Mouse (Mus musculus): Measurements from ENCODE around the gene Adam1a. TPM values are rescaled to one million over a fixed set of nuclear protein-coding genes. Genes with fewer than 3 reads are reported as not detected.
"Not testable (repeated sequence)": the region's sequence is repeated elsewhere in the genome, so short reads cannot be mapped to it uniquely, and the experiment has no call there.

The Adam1a gene
- polyA plus RNA-seq, 1 experiment from 2014 or later, result 4.1 TPM

GRCm38 (mm10) chr5:121525774-121526450 is 19.4 kb downstream of the Adam1a start:
- H3K36me3 ChIP-seq, result peaks cover 81% of the 10 kb centered on the region

DNA sequence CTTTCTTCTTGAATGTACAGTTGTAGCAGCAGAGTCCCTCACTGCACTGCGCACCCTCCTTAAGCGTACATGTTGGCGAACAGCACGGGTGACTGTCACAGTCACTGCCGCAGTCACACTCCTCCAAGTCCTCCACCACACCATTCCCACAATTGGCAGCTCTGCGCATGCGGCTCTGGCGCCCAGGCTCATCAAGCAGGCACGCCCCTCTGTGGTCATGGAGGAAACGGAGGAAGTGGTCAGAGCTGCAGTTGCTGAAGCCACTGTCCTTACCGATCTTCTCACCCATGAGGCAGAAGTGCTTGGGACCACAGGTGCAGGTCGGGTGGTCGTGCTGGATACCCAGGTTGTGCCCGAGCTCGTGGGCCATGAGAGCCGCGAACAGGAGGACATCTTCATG is 25.5 kb downstream of the Adam1a start:
- H3K9ac ChIP-seq; ATAC-seq (ENCODE audit: low read depth); H3K4me2 ChIP-seq; H3K27me3 ChIP-seq; H3K9me3 ChIP-seq; H3K4me3 ChIP-seq; H3K4me1 ChIP-seq (replicated peaks); H3K27ac ChIP-seq (replicated peaks): not testable (repeated sequence)
- peaks cover 62% of the 10 kb centered on the region for H3K36me3 ChIP-seq
- 87% methylated on average over 11 of the region's 17 CpGs for WGBS

More at GRCm38 (mm10) chr5:121525774-121526450, 19.4 kb downstream of the Adam1a start:
- Histone ChIP-seq H3K9me3 (no peaks in the 10 kb centered on the region), H3K27ac (replicated peaks) (no peak overlapping the region), H3K4me1 (replicated peaks) (no peaks in the 10 kb centered on the region), H3K27me3 (no peaks in the 10 kb centered on the region), H3K4me3 (no peak overlapping the region), H3K4me2 (no peak overlapping the region), H3K9ac (no peak overlapping the region)
- ATAC-seq (ENCODE audit: low read depth), result no peak
- WGBS, result 89% methylated on average over 14 of the region's 14 CpGs

GRCm38 (mm10) chr5:121518983-121519382 is 26.3 kb downstream of the Adam1a start:
- no peak for ATAC-seq (ENCODE audit: low read depth)
- Histone ChIP-seq H3K27ac (replicated peaks) (no peak overlapping the region), H3K36me3 (peaks cover 54% of the 10 kb centered on the region), H3K4me3 (no peak overlapping the region), H3K9me3 (no peaks in the 10 kb centered on the region), H3K4me1 (replicated peaks) (no peaks in the 10 kb centered on the region), H3K9ac (no peak overlapping the region), H3K27me3 (no peaks in the 10 kb centered on the region), H3K4me2 (no peak overlapping the region)
- WGBS, result 93% methylated on average over 9 of the region's 9 CpGs

- WGBS, result 84% methylated on average over 7 of the region's 7 CpGs
- Histone ChIP-seq H3K27ac (replicated peaks) (no peak overlapping the region), H3K36me3 (no peaks in the 10 kb centered on the region), H3K9ac (no peak overlapping the region), H3K9me3 (no peaks in the 10 kb centered on the region), H3K4me1 (replicated peaks) (no peaks in the 10 kb centered on the region), H3K27me3 (no peaks in the 10 kb centered on the region), H3K4me3 (no peak overlapping the region), H3K4me2 (no peak overlapping the region)
- no peak for ATAC-seq (ENCODE audit: low read depth)
Measured at GRCm38 (mm10) chr5:121510009-121510408, 35.3 kb downstream of the Adam1a start.

- 100% methylated on average over 1 of the region's 1 CpGs for WGBS
- Histone ChIP-seq H3K4me2 (no peak overlapping the region), H3K27me3 (no peaks in the 10 kb centered on the region), H3K4me1 (replicated peaks) (no peaks in the 10 kb centered on the region), H3K9ac (no peak overlapping the region), H3K9me3 (no peaks in the 10 kb centered on the region), H3K27ac (replicated peaks) (no peak overlapping the region), H3K4me3 (no peak overlapping the region), H3K36me3 (no peaks in the 10 kb centered on the region)
- no peak for ATAC-seq (ENCODE audit: low read depth)
Measured at GRCm38 (mm10) chr5:121506846-121507245, 38.4 kb downstream of the Adam1a start.

- H3K4me3 ChIP-seq, result no peak within 1 kb of the TSS
- H3K4me1 ChIP-seq (replicated peaks), result no peaks in the 10 kb centered on the region
- no peak for ATAC-seq (ENCODE audit: low read depth)
- no peak within 1 kb of the TSS for H3K27ac ChIP-seq (replicated peaks)
- no peaks in the 10 kb centered on the region for H3K36me3 ChIP-seq
- no peaks in the 10 kb centered on the region for H3K9me3 ChIP-seq
- H3K9ac ChIP-seq, result no peak within 1 kb of the TSS
- no peaks in the 10 kb centered on the region for H3K27me3 ChIP-seq
- WGBS, result 86% methylated on average over 3 of the region's 3 CpGs
- no peak within 1 kb of the TSS for H3K4me2 ChIP-seq
Measured at GRCm38 (mm10) chr5:121503231-121503630, 42.1 kb downstream of the Adam1a start, which contains the start of gene Adam1b. Gene Adam1b, minus strand, starts transcription at chr5:121503435.

GRCm38 (mm10) chr5:121501424-121501996 is 43.8 kb downstream of the Adam1a start:
- not testable (repeated sequence) for H3K4me2 ChIP-seq; H3K36me3 ChIP-seq; H3K9me3 ChIP-seq; H3K27ac ChIP-seq (replicated peaks); ATAC-seq (ENCODE audit: low read depth); H3K4me1 ChIP-seq (replicated peaks); H3K9ac ChIP-seq; H3K4me3 ChIP-seq; H3K27me3 ChIP-seq
- WGBS, result 81% methylated on average over 11 of the region's 17 CpGs

DNA sequence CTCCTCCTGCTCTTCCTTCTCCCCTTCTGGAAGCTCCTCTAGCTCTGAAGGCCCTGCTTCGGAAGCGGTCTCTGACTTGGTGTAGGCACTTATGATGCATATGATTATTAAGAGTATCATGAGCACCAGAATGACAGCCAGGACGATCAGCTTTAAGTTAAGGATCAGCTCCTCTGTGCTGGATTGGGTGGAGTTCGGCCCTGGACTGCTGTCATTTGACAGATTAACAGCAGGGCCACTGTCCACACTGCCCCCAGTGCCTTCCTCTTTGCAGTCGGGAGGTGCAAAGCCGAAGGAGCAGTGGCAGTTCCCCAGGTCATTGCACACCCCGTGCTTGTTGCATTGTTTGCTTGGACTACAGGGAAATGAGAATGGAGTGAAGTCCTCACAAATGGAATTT is 44.6 kb downstream of the Adam1a start:
- 75% methylated on average over 7 of the region's 7 CpGs for WGBS
- H3K4me1 ChIP-seq (replicated peaks), result no peaks in the 10 kb centered on the region
- ATAC-seq (ENCODE audit: low read depth), result no peak

DNA sequence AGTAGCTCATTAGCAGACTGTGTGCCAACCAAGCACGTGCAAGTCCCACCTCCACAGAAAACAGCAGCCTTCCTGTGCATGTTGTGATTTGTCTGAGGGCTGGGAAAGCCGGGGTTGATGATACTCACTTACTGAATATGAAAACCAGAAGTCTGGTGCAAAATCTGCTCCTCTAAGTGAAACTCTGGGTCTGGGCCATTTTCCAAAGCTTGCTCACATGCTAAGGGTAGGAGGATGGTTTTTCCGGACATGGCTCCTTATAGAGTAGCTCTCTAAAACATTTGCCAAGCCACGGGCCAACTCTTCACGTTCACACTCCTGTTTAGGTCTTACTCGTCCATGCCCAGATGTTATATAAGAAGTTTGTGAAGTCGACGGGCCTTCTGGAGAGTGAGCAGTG is 52.0 kb downstream of the Adam1a start:
- no peaks in the 10 kb centered on the region for H3K9me3 ChIP-seq
- H3K9ac ChIP-seq, result no peak overlapping the region
- no peaks in the 10 kb centered on the region for H3K4me1 ChIP-seq (replicated peaks)
- H3K27ac ChIP-seq (replicated peaks), result no peak overlapping the region
- H3K4me2 ChIP-seq, result no peak overlapping the region
- 79% methylated on average over 8 of the region's 8 CpGs for WGBS
- H3K4me3 ChIP-seq, result no peak overlapping the region
- no peaks in the 10 kb centered on the region for H3K36me3 ChIP-seq
- no peaks in the 10 kb centered on the region for H3K27me3 ChIP-seq
- ATAC-seq (ENCODE audit: low read depth), result no peak

More for the DNA sequence above, 44.6 kb downstream of the Adam1a start:
- Histone ChIP-seq H3K4me2 (no peak overlapping the region), H3K4me3 (no peak overlapping the region), H3K36me3 (no peaks in the 10 kb centered on the region), H3K9ac (no peak overlapping the region), H3K27me3 (no peaks in the 10 kb centered on the region), H3K9me3 (no peaks in the 10 kb centered on the region), H3K27ac (replicated peaks) (no peak overlapping the region)

GRCm38 (mm10) chr5:121484801-121485200 is 60.5 kb downstream of the Adam1a start:
- Histone ChIP-seq H3K4me2 (no peak overlapping the region), H3K9ac (no peak overlapping the region), H3K9me3 (no peaks in the 10 kb centered on the region), H3K4me1 (replicated peaks) (no peaks in the 10 kb centered on the region), H3K4me3 (no peak overlapping the region), H3K27me3 (no peaks in the 10 kb centered on the region), H3K27ac (replicated peaks) (no peak overlapping the region), H3K36me3 (no peaks in the 10 kb centered on the region)
- WGBS, result 80% methylated on average over 5 of the region's 5 CpGs
- no peak for ATAC-seq (ENCODE audit: low read depth)

DNA sequence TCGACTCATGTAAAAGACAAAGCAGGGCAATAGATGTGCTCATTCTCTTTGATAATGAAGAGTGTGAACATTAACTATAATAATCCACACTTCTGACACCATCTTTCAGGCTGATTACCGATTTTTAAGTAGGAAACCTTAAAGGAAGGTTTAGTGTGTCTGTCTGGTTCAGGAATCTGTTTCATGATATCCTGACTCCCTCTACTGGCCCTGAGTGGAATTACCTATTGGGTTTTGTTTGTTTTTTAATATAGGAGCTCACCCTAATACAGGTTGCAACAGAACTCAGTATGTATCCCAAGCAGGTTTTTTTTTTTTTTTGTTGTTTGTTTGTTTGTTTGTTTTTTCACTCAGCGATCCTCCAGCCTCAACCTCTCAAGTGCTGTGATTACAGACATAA is 67.6 kb downstream of the Adam1a start:
- H3K27me3 ChIP-seq, result no peaks in the 10 kb centered on the region
- no peaks in the 10 kb centered on the region for H3K36me3 ChIP-seq
- H3K4me3 ChIP-seq, result no peak overlapping the region
- H3K9me3 ChIP-seq, result no peaks in the 10 kb centered on the region
- no peak overlapping the region for H3K27ac ChIP-seq (replicated peaks)
- no peak for ATAC-seq (ENCODE audit: low read depth)
- no peak overlapping the region for H3K9ac ChIP-seq
- H3K4me2 ChIP-seq, result no peak overlapping the region
- WGBS, result 38% methylated on average over 3 of the region's 3 CpGs
- H3K4me1 ChIP-seq (replicated peaks), result no peaks in the 10 kb centered on the region

GRCm38 (mm10) chr5:121476040-121476439 is 69.2 kb downstream of the Adam1a start:
- no peak overlapping the region for H3K4me3 ChIP-seq
- 78% methylated on average over 1 of the region's 1 CpGs for WGBS
- no peak overlapping the region for H3K4me2 ChIP-seq
- H3K4me1 ChIP-seq (replicated peaks), result no peaks in the 10 kb centered on the region
- no peak for ATAC-seq (ENCODE audit: low read depth)
- no peaks in the 10 kb centered on the region for H3K27me3 ChIP-seq
- H3K27ac ChIP-seq (replicated peaks), result no peak overlapping the region
- no peak overlapping the region for H3K9ac ChIP-seq
- no peaks in the 10 kb centered on the region for H3K36me3 ChIP-seq
- H3K9me3 ChIP-seq, result no peaks in the 10 kb centered on the region

DNA sequence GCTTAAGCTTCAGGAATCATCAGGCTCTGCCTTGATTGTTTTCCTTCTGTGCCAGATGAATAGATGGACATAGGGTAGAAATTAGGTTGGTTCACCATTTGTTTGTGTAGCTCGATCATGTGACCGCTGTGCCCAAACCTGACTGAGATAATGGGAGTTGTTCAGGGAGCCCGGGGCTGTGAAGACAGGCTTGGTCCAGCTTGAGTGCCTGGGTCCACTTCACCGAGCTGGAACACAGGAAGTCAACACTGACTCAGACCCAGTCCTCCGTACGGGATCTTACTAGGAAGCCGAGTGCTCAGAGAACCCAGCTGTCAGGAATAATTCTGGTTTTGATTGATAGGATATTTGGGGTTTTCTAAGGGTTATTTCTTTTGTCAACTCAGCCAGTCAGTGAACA is 70.7 kb downstream of the Adam1a start:
- WGBS, result 85% methylated on average over 7 of the region's 7 CpGs
- ATAC-seq (ENCODE audit: low read depth), result no peak
- no peaks in the 10 kb centered on the region for H3K9me3 ChIP-seq
- no peak overlapping the region for H3K4me2 ChIP-seq
- no peak overlapping the region for H3K4me3 ChIP-seq
- H3K27me3 ChIP-seq, result no peaks in the 10 kb centered on the region
- no peaks in the 10 kb centered on the region for H3K36me3 ChIP-seq
- no peaks in the 10 kb centered on the region for H3K4me1 ChIP-seq (replicated peaks)
- no peak overlapping the region for H3K9ac ChIP-seq
- H3K27ac ChIP-seq (replicated peaks), result no peak overlapping the region

Data from neural tube, embryonic 13.5 days (tissue).